Mouse (Mus musculus) frontal cortex, postnatal 25 days (tissue): Measurements from ENCODE around the gene Kif5c.

ENCODE experiments used
- DNase-seq, 2 experiments: peaks; one replicate each; pipeline ENCODE4 v3.0.0; 2022; ENCODE audit warnings: low spot score in 2 of 2

Kif5c gene

DNA sequence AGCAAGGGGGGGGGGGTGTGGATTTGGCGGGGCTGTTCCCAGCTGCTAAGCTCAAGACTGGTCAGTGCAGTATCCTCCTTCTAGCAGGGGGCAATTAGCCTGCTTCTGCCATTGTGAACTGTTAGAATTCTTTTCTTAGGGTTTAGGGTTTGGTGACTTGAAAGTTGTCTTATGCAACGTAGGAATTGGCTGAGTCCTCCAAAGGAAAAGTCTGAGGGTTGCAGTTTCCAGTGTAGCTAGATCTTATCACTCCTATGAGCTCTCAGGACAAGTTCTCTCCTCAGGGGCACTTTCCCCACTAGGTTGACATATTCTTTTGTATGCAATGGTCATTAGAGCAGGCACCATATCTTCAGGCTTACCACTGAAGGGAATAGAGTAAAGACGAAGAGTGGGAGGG lies 169.5 kb downstream of the Kif5c start:
- DNase-seq: no peak

DNA sequence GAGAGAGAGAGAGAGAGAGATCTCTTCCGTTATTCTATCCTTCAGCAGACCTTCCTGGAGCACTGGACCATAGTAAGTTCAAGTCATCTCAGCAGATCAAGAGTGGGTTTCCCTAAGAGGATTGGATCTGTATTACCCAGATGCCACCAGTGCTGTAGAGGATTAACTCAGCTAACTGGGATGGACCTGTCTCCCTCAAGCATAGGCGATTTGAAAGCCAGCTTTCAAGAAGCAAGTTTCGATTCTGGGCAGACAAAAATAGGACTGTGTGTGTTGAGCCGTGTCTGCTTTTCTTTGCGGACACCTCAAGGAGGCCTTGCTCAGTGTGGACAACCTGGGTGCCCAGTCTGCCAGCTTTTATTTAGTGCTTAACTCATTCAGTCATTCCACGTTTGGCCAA lies 170.0 kb downstream of the Kif5c start:
- no peak for DNase-seq

DNA sequence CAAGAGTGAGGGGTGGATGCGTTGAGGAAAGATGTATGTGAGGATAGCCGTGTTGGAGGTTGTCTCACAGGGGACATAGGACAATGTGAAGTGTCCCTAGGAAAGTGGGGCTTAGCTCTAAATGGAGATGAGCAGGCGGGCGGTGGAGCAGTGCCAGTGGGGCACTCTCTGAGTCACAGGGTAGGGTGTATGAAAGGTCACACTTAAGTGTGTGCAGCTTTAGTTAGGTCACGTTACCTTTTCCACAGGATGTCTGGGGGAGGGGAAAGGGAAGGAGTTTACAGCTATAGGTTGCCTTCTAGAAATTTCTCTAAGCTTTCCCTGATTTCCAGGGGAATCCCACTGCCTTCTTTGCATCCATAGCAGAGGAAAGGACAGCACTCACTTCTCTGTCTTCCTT lies 170.4 kb downstream of the Kif5c start:
- no peak for DNase-seq

DNA sequence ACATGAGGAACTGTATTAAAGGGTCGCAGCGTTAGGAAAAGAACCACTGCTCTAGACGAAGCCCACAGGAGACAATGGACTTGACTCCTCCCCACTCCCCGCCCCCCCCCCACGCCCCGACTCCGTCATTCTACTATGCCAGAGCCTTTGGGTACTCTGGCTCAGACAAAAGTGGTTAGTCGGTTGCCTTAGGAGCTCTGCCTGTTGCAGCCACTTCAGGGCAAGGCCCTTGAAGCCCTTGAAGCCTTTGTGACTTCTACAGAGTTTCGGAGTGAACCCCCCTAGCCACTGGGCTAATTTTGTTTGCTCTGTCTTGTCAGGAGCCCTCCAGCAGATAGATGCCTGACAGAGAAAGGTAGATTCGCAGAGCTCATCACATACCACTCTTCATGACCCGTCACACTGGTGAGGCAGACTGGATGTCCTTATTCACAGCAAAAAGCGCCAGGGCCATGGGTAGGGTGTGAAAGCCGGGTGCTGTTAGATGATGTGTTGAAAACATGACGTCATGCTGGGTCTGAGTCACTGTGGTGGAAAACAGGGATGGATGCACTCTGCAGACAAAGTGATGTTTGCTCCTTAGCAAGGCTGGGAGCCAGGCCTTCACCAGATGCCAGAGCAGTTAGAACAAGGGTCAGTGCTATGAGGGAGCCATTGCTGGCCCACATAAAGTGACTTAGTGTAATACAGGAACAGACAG lies 178.5 kb downstream of the Kif5c start:
- no peak for DNase-seq

DNA sequence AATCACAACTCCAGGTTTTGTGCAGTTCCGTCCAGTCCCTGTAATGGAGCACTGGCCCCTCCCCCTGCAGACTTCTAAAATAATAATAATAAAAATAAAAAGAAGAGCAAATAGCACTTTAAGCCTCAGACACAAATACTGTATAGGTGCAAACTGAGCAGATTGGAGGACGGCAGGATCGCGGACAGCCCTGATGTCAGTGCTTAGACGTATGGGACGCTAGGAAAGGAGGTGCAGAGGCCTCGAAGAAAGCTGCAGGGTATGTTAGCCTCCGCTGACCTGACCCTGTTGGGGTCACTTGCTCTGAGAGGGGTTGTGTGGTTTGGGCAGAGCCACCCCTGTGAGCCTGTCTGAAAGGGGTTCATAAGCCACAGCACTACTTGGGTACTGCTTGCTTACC lies 185.3 kb downstream of the Kif5c start:
- DNase-seq: no peak

DNA sequence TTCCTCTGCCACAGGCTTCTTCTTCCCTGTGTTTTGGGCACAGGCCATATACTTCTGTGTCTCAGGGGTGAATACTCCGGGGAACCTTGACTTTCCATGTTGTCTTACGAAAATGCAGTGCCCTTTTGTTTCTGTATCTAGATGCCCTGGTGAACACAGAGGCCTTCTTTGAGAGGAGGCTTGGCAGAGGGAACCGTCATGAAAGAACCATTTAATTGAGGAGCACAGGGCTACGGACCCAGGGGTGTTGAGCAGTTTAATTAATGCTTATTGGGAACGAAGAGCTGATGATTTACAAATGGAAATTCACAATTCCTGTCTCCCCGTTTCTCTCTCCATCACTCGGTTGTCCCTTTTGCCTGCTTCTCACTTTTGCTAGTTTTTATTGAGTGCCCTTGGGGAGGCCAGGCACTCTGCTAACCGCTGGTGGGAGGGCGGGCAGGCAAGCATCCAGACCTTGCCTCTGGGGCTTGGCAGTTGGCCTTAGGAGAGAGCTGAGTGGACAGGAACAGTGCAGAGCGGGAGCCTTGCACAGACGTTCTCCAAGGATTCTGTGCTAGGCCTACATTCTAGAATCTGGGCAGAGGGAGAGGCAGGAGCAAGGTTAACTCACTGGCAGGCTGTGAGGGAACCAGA lies 186.8 kb downstream of the Kif5c start:
- no peak for DNase-seq

DNA sequence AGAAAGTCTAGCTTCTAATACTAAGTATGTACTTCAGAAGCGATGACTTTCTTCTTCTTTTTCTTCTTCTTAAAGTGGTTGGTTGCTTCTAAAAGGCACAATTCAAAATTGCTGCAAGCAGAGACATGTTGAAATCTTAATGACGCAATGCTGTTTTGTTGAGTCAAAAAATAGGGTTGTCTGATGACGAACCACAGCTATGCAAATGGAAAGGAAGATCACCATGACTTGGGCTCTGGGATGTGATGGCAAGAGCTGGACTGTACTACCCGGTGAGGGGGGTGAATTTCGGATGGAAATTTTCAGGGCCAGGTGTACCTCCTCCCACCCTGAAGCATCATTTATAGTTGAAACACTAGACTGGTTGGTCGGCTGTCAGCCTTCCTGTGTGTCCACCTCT lies 190.4 kb downstream of the Kif5c start:
- DNase-seq: no peak

DNA sequence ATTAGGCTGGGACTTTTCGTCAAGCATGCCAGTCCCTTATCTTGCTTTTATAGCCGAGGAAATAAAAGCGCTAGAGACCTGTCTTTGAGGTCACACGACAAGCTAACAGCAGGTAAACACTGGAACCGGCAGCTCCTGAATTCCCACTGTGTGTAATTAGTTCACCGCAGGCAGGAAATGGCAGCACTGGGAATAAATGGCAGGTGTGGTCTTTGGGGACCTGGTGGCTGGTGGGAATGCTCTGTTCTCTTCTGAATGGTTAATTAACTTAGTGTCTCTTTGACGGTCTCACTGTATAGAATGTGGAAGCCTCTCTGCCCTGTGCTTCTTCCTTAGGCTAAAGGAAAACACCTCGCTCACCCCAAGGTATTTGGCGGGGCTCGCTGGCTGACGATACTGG lies 192.3 kb downstream of the Kif5c start:
- no peak for DNase-seq

DNA sequence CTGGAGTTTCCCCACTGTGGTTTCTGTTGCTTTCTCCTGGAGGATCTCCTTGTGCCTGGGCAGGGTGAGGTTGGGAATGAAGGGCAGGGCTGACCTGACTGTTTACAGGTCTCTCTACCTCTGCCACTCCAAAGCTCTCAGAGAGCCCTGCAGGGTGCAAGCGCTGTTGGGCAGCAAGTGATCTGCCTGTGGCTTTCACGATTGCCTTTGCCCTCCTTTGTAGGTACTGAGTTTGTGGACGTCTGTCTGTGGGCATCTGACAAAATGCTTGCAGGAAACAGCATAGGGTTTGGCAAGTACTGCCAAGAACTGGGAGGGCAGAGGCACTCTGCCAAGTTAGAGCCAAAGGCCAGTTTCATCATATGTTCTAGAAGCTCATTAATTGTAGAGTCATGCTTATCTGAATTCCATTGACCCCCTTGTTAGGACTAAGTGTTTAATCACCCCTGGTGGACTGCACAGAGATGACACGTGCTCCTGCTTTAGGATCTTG lies 192.8 kb downstream of the Kif5c start:
- no peak for DNase-seq

DNA sequence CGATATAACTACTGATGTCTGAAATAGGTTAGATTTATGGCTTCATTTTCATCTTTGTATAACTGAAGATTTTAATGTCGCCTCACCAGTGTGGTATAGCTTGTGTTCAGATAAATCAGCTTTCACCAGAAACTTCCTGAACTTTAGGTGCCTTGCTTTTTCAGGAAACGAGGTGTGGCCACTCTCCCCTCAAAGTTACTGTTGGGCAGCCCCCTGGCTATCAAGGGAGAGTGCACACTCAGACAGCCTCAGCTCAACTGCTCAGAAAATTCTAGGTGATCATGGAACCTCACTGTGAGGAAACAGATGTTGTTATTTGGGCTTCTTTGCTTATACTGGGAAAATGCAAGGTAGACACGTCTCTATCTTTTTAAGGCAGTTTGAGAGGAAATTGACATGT lies 194.1 kb downstream of the Kif5c start:
- DNase-seq: no peak

DNA sequence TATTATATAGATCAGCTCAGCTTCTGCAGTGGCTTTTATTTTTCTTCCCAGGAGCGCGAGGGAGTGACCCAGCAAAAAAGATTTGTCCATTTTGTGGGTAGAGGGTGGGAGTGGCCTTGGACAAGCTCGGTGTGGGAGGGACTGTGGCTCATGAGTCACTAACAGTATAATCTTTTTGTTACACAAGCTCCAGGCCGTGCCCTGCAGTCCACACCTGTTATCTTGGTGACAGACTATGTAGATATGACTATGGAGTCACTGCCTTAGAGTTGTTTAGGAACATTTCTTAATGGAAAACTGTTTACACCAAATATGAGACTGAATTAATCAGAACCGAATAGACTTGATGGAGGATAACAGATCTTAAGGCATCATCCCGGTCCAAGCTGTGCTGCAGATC lies 194.9 kb downstream of the Kif5c start:
- no peak for DNase-seq

DNA sequence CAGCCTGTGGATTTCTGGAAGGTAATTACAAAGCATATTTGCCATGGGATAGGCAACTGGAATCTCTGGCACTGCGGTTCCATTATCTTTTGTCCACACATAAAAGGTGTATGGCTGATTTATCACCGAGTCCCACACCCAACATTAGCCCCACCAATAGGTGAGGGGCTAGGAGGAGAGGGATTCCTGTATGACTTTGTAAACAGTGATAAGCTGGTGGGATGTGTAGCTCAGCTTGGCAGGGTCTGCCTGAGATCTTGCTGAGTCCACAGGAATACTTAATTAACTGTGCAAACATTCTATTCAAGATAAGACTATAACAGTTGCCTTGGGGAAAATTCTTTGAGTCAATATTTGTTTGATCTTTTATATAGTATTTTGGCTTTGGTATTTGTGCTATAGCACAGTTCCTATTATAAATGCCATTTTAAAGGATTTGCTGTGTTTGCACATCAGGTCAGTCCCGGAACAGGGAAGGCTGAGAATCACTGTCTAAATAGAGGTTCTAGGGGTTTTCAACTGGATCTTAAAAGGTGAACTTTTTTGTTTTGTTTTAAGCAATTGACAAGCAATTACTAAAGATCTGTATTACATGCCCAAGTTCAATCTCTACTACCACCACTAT lies 196.7 kb downstream of the Kif5c start:
- DNase-seq: no peak

DNA sequence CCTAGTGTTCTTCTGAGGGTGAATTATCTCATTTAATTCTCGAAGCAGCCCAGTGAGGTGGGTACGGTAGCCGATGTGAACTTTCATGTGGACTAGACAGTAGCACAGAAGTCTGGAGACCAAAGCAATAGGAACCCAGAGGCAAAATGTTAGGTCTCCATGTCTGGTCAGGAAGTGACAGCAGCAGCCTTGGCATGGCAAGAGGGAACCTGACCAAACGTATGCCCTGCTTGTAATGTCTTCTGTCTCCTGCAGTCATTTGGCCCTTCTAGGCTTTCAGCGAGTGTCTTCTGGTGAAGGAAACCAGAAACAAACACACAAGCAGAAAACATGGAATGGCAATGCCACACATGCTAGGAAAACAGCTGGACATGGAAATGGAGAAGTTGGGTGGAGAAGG lies 197.5 kb downstream of the Kif5c start:
- DNase-seq: no peak

DNA sequence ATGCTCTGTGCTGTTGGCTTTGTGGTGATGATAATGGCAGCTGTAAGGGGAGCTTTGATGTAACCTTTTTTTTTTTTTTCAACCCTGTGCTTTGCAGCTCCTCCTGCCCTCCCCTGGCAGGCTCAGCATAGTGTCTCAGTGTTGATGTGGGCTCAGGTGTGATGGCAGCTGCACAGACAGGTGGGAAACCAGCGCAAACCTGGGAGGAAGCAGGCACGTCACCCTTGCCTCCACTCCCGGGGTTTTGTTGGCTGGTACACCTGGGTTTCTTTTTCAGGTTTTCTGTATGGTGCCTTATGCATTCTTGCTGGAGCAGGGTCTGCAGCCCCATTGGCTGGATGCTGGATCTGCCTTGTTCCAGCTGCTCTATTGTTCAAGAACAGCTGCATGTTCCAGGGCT lies 198.1 kb downstream of the Kif5c start:
- DNase-seq: no peak

DNA sequence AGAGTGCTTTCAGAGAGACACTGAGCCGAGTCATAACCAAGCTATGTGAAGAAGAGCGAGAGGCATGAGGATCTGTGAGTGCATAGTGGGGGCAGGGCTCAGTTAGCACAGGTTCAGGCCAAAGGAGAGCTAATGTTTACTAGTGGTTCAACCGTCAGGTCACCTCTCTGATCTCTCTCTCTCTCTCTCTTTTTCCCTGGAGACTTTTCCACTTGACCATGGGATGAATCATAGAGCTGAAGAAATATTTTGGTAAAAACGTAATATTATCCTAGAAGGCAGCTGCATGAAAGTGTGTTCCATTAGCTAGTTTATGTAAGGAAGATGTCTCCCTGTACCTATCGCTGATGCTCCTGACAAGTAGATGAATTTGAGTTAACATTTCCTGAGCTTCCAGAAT lies 199.0 kb downstream of the Kif5c start:
- no peak for DNase-seq

DNA sequence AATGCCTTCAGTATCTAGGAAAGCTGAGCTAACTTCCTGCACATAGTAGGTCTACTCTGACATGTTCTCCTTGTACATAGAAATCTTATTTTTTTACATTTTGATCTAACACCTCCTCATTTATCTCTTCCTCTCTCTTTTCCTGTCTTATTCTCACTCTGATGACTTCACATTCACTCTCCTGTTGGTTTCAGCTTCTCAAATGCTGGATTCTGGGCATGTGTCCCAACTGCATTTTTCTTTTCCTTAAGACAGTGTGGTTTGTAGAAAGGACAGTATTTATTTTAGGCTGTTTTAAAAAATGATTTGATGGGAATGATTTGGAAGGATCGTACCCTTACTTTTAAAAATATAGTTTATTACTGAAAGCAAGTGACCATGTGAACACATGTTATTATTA lies 203.2 kb downstream of the Kif5c start:
- DNase-seq: no peak
